Mouse (Mus musculus) thymus, postnatal 25 days (tissue): ENCODE data around the gene Rps6kb2.

Experiments
- DNase-seq: peaks from one replicate; pipeline ENCODE4 v3.0.0; 2022

The Rps6kb2 gene

DNA sequence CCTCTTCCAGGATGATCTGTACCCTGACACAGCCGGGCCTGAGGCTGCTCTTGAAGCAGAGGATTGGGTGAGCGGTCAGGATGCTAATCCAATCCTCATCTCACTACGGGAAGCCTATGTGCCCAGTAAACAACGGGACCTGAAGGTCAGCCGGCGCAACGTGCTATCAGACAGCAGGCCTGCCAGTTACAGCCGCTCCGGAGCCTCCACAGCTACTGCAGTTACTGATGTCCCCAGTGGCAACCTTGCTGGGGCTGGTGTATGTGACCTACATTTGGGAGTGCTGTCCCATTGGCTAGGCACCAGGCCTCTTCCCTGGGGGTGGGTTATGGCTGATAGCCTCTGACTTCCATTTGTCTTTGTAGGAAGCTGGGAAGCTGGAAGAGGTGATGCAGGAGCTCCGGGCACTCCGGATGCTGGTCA, 9.9 kb downstream of the Rps6kb2 start, which contains the start of gene Ptprcap:
Gene Ptprcap (plus strand): TSS at position 373 of the 423 bp plus-strand sequence.
- DNase-seq, result no peak

DNA sequence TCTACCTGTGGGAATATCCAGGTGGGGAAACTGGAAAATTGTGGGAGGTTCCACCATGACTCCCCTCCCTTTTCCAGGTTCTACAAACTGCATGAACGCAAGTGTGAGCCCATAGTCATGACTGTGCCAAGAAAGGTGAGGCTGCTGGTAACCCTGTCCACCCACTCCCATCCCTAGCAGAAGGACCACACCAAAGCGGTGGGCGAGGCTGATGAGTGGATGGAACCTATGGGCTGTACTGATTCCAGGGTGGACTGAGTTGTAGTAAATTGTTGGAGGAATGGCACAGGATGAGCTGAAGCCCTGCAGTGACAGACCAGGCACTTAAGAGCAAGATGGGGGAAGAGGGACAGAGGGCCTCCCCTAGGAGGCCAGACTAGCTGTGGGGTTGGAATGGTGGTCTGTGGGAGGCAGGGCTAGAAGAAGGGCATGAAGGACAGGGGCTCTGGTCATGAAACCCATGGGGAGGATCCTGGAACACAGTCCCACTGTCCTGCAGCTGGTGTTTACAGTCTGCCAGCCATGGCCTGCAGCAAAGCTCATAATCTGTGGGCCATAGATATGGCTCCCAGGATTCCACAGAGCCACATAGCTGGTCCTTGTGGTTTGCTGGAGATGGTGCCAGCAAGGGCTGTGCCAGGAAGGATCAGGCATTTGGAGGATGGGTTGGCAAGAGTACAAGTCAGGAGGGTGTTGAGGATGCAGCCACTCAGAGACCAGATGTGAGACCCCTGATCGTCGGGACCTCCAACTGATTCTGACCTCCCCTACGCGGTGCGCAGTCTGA, 10.5 kb downstream of the Rps6kb2 start:
- DNase-seq, result no peak

DNA sequence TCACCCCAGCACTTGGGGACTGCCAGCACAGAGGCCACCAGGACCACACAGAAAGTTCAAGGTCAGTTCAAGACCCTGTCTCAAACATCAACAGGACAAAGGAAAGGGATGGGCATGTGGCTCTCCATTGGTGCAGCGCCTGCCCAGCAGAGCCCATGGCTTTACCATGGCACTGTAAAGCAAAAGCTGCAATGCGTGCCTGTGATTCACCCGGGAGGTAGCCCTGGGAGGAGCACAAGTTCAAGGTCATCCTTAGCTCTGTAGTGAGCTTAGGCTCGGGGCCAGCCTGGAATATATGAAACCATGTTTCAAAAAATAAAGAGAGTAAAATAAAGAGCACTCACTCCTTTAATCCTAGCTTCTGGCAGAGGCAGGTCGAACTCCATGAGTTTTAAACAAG, 11.3 kb downstream of the Rps6kb2 start:
- DNase-seq, result no peak

DNA sequence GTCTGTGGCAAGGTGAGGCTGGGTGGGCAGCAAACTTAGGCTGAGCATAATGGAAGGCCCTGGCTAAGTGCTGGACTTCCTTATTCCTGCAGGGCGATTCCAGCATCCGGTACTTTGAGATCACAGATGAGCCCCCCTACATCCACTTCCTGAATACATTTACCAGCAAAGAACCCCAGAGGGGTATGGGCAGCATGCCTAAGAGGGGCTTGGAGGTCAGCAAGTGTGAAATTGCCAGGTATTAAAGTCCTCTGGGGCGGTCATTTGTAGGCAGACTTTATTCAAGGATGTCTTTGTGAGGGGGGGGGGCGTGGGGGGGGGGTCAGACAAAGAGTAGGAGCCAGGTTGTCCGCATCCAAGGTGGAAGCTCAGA, 11.7 kb downstream of the Rps6kb2 start:
- no peak for DNase-seq

DNA sequence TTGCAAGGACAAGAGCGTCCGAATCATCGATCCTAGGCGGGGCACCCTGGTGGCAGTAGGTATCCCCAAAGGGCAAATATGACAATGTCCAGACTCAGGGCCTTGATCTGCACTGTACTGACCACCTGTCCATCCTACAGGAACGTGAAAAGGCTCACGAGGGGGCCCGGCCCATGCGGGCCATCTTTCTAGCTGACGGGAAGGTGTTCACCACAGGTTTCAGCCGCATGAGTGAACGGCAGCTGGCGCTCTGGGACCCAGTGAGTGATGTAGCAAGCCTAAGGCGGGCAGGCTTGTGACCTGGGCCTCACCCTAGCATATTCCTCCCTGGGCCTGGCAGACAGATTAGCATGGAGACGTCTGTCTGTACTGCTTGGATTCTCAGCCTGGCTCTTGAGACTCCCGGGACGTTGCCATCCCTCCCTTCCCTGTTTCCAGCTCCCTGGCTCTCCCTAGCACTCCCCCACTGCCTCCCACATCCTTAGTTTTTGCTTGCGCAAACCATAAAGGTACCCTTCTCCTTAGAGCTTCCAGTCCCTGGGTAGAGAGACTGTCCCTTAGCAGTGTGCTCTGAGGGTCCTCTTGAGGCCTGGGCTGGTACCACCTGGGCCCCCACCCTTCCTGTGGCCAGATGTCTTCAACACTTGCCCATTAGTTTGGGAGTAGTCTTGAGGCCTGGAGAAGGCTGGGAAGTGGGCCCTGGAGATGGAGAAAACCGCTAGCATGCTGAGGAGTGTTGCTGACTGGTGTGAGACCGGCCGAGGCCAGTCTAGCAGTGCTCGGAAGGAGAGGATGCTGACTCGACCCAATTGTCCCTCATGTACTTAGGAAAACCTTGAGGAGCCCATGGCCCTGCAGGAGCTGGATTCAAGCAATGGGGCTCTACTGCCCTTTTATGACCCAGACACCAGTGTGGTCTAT, 12.3 kb downstream of the Rps6kb2 start:
- DNase-seq, result no peak

DNA sequence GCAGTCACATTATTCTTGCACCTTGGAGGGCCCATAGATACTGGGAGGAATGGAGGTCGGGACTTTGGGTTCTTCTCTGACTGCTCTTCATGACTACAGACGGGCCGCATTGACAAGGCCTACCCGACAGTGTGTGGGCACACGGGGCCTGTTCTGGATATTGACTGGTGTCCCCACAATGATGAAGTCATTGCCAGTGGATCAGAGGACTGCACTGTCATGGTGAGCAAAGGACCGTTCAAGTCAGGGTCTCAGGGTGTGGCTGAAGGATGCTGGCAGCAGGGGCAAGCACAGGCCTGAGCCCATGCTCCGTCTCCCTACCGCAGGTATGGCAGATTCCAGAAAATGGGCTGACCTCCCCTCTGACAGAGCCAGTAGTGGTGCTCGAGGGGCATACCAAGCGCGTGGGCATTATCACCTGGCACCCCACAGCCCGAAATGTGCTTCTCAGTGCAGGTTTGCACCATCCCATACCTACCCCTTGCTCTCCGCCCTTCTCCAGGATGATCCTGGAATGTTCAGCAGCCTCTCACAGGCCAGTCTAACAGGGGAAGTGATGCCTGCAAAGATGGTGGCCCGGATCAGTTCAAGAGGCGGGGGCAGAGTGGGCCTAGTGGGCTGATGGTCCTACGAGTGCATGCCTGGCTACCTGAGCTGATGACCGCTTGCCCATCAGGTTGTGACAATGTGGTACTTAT, 13.2 kb downstream of the Rps6kb2 start:
- no peak for DNase-seq

DNA sequence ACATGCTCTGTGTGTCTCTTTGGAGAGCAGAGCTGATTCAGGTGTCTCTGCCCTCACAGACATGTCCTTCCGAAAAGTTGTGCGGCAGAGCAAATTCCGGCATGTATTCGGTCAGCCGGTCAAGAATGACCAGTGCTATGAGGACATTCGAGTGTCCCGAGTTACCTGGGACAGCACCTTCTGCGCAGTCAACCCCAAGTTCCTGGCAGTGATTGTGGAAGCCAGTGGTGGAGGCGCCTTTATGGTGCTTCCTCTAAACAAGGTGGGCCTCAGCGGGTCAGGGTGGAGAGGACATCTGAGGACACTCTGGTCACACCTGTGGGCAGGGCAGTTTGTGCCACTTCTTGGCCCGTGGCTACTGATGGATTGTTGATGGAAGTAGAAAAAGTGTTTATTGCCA, 13.9 kb downstream of the Rps6kb2 start:
- DNase-seq, result no peak

DNA sequence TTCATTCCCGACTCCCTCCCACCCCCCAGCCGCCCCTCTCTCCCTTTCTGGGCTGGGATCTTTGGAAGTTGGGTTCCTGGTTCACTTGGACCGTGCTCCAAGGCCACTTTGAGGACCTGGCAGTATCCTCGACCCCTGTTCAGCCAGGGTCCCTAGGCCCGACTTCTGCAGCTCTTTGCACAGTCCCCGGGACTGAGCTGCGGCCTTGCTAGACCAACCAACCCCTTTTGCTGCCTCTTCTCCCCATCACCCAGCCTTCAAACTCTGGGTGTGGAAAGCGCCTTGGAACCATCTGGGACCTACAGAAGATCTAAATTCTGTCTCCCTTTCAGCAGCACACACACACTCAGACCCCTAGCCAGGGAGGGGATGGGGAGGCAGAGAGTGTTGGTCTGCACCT, 14.3 kb downstream of the Rps6kb2 start:
- peak; percentile 43 for DNase-seq

DNA sequence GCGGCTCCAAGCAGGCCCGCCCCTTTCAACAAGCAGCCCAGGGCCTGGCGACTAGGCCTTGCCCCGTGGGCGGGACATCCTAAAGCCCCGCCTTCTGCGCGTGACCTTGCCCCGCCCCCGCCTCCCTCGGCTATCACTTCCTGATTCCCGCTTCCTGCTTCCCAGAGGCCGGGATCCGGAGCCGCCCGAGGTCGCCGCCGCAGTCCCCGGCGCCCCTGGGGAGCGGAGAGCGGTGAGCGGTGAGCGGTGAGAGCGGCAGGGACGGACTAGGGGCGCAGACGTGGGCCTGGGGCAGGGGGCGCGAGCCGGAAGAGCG, 14.7 kb downstream of the Rps6kb2 start, which contains the start of gene Coro1b:
Gene Coro1b (plus strand): TSS at position 129 of the 316 bp plus-strand sequence.
- DNase-seq, result peak; percentile 97

DNA sequence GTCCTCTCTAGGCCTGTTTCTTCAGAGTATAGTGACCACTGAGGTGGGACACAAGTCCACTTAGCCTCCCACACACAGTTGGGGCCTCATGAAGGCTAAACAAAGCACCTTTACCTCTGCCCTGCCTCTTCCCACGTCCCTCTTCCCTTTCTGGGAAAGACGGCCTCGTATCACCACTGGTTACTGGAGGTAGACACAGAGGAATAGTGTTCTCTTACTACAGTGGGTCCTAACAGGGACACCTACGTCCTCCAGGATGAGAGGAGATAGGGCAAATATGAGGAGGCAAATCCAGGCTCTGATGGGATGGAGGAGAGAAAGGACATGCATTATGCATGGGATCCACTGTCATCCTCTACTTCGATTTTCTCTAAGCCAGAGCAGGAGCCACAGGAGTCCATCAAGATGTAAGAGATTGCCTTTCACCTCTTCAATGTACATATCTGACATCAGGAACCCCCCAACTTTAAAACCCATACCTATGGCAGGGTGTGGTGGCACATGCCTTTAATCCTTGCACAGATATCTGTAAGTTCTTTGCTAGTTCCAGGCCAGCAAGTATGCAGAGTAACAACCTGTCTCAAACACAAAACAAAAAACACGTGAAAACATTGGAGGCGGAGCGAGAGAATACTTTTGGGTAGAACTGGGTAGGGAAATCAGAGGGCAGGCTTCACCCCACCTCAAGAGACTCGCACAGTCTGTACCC, 15.2 kb downstream of the Rps6kb2 start:
- DNase-seq, result no peak

DNA sequence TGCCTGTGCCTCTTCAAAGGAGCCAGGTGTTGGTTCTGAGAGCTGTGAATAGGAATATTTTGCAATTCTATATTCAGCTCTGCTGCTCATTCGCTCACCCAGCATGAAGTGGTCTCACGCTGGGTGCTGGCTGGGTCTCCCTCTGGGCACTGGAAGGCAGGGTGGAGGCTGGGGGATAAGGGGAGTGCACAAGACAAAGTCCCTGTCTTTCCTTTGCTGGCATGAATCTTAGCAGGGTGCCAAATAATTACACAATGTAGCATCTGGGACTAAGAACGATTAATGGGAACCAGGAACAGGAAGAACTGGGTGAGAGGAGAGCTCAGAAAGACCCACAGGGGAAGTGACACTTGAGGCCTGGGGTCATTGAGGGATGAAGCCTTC, 16.1 kb downstream of the Rps6kb2 start:
- DNase-seq, result no peak

DNA sequence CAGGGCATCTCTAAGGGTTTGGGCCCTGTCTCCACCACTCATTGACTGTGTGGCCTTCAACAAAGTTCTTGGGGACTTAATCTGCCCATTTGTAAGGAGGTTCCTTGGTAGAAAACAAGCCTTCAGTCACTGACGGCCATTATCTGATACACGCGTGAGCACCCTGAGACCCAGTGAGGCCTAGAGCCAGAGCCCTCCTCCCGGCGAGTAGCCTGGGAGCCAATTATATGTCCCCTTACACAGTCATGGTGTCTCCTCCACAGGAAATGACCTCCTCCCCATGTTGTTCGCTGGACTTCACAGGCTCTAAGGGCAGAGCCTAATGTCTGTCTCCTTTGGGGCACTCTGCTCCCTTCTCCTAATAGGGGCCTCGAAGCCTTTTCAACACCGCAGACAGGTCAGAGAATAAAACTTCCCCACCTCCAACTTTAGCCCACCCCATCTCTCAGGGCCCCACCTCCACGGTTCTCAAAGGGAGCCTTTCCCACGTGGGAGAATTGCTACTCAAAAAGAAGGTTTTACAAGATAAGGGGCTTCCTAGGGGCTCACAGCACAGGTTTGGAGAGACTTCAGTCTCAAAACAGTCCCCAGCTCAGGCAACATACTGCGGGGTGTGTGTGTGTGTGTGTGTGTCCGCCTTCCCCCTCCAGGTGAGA, 16.7 kb downstream of the Rps6kb2 start:
- DNase-seq, result no peak

DNA sequence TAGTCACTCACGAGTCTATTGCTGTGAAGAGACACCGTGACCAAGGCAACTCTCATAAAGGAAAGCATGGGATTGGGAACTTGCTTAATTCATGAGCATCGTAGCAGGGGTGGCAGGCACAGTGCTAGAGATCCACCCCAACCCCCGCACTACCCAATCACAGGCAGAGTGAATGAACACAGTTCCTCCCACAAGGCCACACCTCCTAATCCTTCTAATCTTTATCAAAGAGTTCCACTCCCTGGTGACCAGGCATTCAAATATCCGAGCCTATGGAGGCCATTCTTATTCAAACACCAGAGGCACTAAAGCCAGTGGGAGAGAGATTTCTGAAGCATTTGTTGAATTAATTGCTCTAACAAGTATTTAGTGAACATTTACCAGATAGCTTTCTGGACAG, 17.2 kb downstream of the Rps6kb2 start:
- no peak for DNase-seq

DNA sequence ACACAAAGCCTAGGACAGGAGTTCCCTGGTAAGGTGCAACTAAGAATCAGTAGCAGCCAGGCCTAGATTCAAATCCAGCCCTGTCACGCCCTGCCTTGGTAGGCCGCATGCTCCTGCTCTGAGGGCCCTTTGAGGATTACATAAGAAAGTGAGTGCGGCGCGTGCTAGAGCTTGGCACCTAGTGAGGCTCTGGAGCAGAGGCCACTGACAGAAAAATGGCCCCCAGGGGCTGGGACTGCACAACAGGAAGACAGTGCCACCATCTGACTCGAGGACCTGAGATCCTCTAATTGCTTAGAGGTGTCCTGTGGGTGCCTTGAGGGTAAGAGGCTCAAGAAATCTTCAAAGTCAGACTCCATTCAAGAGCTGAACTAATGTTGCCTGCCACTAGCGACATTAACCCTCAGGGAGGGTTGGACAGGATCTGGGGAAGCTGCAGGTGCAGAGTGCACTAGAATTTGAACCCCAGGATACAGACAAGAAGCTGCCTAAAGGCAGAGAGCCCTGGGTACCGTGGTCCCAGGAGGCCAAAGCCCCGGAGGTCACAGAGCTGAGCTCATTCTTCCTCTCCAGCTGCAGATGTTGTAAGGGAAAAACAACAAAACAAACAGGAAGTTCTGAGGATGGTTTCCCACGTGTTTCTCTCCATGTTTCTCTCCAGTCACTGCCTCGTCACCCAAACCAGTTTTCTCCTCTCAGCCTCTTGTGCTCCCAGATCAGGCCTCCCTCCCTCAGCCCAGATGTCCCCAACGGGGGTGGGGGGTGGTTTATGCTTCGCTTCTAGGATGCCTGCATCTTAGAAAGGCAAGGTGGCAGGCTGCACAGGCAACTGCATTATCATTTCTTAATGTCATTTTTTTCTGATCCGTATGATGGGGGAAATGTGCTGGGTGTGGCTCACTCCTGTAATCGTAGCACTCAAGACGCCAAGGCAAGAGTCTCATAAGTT, 18.3 kb downstream of the Rps6kb2 start:
- DNase-seq, result peak; percentile 41

DNA sequence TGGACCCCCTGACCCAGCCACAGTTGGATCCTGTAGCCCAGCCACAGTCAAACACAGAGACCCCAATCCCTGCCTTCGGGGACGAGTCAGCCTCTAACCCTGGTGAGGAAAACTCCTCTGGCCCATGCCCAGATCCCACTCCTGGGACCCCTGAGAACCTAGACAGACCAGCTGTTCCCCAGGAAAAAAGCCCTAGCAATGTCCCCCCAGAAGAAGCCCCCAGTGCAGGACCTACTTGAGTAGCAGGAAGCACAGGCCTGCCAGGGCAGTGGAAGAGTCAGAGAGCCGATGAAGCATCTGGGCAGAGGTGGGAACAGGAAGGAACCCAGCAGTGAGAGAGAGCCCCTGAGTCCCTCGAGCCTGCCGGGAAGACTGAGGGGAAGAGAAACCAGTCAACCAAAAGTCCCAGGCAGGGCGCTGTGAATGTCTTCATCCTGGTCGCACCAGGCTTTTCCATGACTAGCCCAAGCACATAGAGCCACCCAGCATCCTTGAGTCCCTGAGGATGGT, 19.3 kb downstream of the Rps6kb2 start, which contains the start of gene Cabp4:
Gene Cabp4 (minus strand): TSS at position 275 of the 510 bp plus-strand sequence.
- DNase-seq, result no peak

DNA sequence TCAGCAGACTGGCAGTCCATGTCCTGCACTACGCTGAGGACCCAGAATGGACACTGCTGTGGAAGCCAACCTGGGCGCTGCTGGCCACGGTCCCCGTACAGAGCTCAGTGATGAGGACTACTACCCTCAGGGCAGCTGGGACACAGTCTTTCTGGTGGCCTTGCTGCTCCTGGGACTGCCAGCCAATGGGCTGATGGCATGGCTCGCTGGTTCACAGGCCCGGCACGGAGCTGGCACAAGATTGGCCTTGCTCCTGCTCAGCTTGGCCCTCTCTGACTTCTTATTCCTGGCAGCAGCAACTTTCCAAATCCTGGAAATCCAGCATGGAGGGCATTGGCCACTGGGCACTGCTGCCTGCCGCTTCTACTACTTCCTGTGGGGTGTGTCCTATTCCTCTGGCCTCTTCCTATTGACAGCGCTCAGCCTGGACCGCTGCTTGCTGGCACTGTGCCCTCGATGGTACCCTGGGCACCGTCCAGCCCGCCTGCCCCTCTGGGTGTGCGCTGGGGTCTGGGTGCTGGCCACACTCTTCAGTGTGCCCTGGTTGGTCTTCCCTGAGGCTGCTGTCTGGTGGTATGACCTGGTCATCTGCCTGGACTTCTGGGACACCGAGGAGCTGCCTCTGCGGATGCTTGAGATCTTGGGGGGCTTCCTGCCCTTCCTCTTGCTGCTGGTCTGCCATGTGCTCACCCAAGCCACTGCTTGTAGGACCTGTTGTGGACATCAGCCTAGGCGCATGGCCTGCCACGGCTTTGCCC, 20.6 kb downstream of the Rps6kb2 start:
- no peak for DNase-seq

DNA sequence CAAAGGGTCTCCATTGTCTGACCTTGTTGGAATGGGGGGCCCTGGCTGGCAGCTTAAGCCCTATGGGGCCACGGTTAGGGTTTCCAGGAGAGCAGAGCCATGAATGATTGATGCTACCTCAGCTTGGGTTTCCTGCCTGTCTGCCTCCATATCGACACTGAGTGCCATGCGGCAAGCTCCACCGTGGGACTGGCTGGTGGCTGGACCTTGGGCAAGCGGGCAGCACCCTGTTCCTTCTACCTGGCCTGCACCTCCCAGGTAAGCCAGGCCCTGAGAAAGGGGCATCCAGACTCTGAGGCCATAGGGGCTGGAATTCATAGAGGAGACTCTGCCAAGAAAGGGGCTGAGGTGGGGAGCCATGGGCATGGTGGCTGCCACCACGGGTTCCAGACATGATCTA, 23.0 kb downstream of the Rps6kb2 start:
- DNase-seq, result no peak

DNA sequence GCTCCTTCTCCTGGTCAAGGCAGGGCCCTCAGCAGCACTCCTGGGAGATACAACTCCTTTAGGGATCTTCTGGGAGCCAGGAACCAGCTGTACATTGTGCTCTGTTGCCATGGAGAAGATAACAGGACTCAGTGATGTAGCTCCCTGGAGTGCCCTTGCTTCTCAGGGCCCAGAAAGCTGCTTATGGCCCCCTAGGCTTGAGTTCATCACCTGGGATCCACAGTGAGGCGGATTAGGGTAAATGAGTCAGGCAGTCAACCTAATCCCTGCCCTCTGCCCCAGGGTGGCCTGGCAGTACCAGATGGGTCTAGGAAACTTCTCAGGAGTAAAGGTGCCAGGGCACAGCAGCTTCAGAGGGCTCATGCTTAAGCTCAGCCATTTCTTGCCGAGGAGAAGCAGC, 23.7 kb downstream of the Rps6kb2 start, which contains the start of gene Gpr152:
Gene Gpr152 (plus strand): TSS at position 342 of the 400 bp plus-strand sequence.
- no peak for DNase-seq

DNA sequence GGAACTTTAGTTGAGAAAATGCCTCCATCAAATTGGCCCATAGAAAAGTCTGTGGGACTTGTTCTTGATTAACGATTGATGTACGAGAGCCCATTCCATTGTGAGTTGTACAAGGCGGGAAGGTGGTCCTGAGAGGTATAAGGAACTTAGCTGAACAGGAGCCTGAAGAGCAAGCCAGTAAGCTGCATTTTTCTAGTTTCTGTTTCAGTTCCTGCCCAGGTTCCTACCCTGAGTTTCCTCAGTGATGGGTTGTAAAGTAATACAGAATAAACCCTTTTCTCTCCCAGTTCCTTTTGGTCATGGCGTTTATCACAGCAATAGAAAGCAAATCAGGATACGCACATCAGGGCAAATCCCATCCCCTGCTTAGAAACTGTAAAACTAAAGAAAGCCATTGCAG, 25.2 kb downstream of the Rps6kb2 start:
- DNase-seq, result no peak

DNA sequence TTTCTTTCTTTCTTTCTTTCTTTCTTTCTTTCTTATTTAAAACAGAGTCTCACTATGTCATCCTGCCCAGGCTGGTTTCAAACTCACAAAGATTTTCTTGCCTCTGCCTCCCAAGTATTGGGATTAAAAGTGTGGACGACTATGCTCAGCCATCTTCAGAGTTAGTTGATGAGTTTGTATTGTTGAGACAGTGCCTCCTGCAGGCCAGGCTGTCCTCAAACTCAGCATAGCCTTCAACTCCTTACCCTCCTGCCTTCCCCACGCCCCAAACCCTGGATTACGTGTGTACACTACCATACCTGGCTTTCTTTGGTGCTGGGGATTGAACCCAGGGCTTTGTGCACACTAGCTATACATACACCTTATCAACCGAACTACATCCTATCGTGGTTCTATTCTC, 26.7 kb downstream of the Rps6kb2 start:
- DNase-seq, result no peak
